Mouse (Mus musculus) heart, adult 2 months (tissue): ENCODE measurements around the gene Ppp1r32.

ENCODE experiments used
- CTCF ChIP-seq: fragments of 200-600 bp; IDR thresholded peaks from 2 replicates; pipeline ENCODE4 v1.8.1; 2022; ENCODE audit warnings: antibody characterized with exemption, mild to moderate bottlenecking, moderate library complexity
- EP300 ChIP-seq: fragments of 200-500 bp; IDR thresholded peaks from 2 replicates; pipeline ENCODE4 v1.6.1; 2011; ENCODE audit warnings: low read depth, low read length, control low read depth; ENCODE audit not compliant: insufficient read depth

DNA sequence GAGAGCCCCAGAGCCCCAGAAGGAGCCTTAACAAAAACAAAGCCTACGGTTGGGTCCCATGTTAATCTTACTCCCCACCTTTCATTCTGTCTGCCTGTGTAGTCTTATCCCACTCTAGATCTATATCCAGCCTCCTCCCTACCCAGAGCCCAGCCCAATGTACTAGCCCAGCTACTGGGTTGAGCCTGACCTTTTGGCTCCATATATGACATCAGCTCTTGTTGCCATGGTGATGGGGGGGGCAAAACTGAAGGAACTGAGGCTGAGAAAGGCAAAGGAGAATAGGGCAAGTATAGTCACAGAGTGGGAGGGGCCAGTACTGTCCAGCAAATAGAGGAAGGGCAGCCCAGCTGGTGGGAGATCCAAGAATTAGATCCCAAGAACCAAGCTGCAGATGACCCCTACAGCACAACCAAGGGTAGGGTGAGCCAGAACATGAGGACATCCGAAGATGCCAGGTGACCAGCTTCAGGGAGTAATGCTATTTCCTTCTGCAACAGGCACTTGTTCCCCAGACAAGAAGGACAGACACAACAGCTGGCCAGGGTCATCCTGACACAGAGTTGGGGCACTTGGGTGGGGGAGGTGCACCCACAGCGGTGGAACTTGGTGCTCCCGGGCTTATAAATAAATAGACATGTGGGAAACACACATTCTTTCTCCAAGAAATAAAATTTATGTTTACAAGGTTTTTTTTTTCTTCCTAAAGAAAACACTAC lies 27.9 kb downstream of the Ppp1r32 start:
- TF ChIP-seq CTCF (no peak), EP300 (no peak)
